9 mouse cellular contexts compared by ENCODE assay signal in genomic region chr8:11450184-11451113, GRCm38 (mm10). TPM values are rescaled to one million over a fixed set of nuclear protein-coding genes. Genes with fewer than 3 reads are reported as not detected.
DNase-seq lines count a peak whose midpoint lies in the region; TF ChIP-seq lines count a peak whose summit lies in the region.
"Had no signal": no experiment of that assay in that cellular context is flagged by ENCODE, and none has a peak within 500 bp of the region (broad histone marks: within the 10 kb centered on the region; RNA-seq: fewer than 3 reads in every experiment).

No protein-coding gene starts in this region.

- peak in 1 of 2 experiments; percentile 44 for DNase-seq in layer of hippocampus, adult 2 months (ENCODE audit: low spot score in 2 of 2)
- DNase-seq in layer of hippocampus, adult 9-10 months (ENCODE audit: low spot score): no peak
- peak; percentile 68 for DNase-seq in CH12.LX (ENCODE audit: extremely low read depth)
- peak; percentile 37 for DNase-seq in hindbrain, embryonic 10.5 days (ENCODE audit: low spot score)
- DNase-seq in layer of hippocampus, postnatal 14 days (ENCODE audit: low spot score in 2 of 2): peak; percentile 27 to 42
- no peak for DNase-seq in gastrocnemius, postnatal 36 days

- TF ChIP-seq POLR2A in CH12.LX (IDR thresholded peaks at IDR 0.05; ENCODE audit: low read depth, low read length): no peak
- TF ChIP-seq POLR2A in cortical plate, adult 2 months (IDR thresholded peaks at IDR 0.05; ENCODE audit: extremely low read depth, insufficient read depth, low read length): no peak
- no peak for TF ChIP-seq POLR2A in small intestine, adult 2 months (IDR thresholded peaks at IDR 0.05; ENCODE audit: low read depth, low read length)

- in situ Hi-C loops in CH12.LX (cut with MboI; ENCODE audit: low pct_ligation_motif_present, low pct_unique_long_range_greater_than_20kb, low sequenced_read_pairs): loop anchor here (5.0 to 10.0 kb wide), 2 partner anchors 37 to 164 kb away; no protein-coding TSS in a partner anchor

- H3K9ac ChIP-seq in CH12.LX (ENCODE audit: insufficient read depth, low read depth): no peak overlapping the region
- H3K9ac ChIP-seq: limb, embryonic 13.5 days had no signal

- peak; percentile 84 for TF ChIP-seq CTCF in layer of hippocampus, adult 2 months (conservative IDR thresholded peaks at IDR 0.05)
- TF ChIP-seq CTCF in CH12.LX (conservative IDR thresholded peaks at IDR 0.05 in 1 of 2, IDR thresholded peaks at IDR 0.05 in 1 of 2; ENCODE audit: low read depth in 2 of 2, low read length in 2 of 2): peak in 1 of 2 experiments; percentile 97; a peak in 2 of 4 replicates
- peak; percentile 71 for TF ChIP-seq CTCF in cortical plate, adult 2 months (IDR thresholded peaks at IDR 0.05; ENCODE audit: extremely low read depth, insufficient read depth, low read length)
- peak; percentile 58; the same call in 1 of the 2 replicates for TF ChIP-seq CTCF in small intestine, adult 2 months (IDR thresholded peaks at IDR 0.05; ENCODE audit: extremely low read depth, insufficient read length, insufficient replicate concordance, low read depth, low read length)

- peak; percentile 99 for TF ChIP-seq RAD21 in CH12.LX (IDR thresholded peaks at IDR 0.05; ENCODE audit: low read depth, low read length)

- TF ChIP-seq EP300 in CH12.LX (IDR thresholded peaks at IDR 0.05; ENCODE audit: low read length): no peak

- WGBS in hindbrain, embryonic 10.5 days: 36% methylated on average over 8 of the region's 8 CpGs
- WGBS in small intestine, adult 2 months: 25% methylated on average over 8 of the region's 8 CpGs

- no peak overlapping the region for H3K4me2 ChIP-seq in CH12.LX (ENCODE audit: insufficient read depth, low read depth, poor library complexity, severe bottlenecking)
- H3K4me2 ChIP-seq: limb, embryonic 13.5 days had no signal

- no peaks in the 10 kb centered on the region for H3K79me2 ChIP-seq in CH12.LX (replicated peaks; ENCODE audit: control insufficient read depth, extremely low read depth, insufficient read depth, poor library complexity, severe bottlenecking)

- H3K27ac ChIP-seq in layer of hippocampus, adult 2 months: no peak overlapping the region
- no peak overlapping the region for H3K27ac ChIP-seq in CH12.LX (ENCODE audit: insufficient read depth, low read depth)
- no peak overlapping the region for H3K27ac ChIP-seq in cortical plate, adult 2 months (ENCODE audit: insufficient read depth, low read length)
- peak overlapping the region; percentile 53; the same call in 1 of the 2 replicates for H3K27ac ChIP-seq in hindbrain, embryonic 10.5 days
- peak overlapping the region; percentile 42 for H3K27ac ChIP-seq in small intestine, adult 2 months (ENCODE audit: insufficient read depth, low read depth, low read length)
- H3K27ac ChIP-seq: limb, embryonic 13.5 days had no signal

- intact Hi-C loops in gastrocnemius, postnatal 36 days (cut with DNase I): loop anchor here (2.0 kb wide), 1 partner anchor 34 kb away; no protein-coding TSS in a partner anchor

- peaks cover 7 to 15% of the 10 kb centered on the region in 2 experiments for H3K36me3 ChIP-seq in CH12.LX (replicated peaks in 1 of 2; ENCODE audit: control insufficient read depth in 1 of 2, insufficient read depth in 1 of 2, low read length in 1 of 2)
- H3K36me3 ChIP-seq in hindbrain, embryonic 10.5 days: peaks cover 22% of the 10 kb centered on the region
- H3K36me3 ChIP-seq in small intestine, adult 2 months (ENCODE audit: control insufficient read depth, insufficient read depth, low read length): peaks cover 3% of the 10 kb centered on the region

- peaks cover 32 to 38% of the 10 kb centered on the region in 2 experiments for H3K4me1 ChIP-seq in CH12.LX (ENCODE audit: control insufficient read depth in 1 of 2, insufficient read depth in 2 of 2)
- peaks cover 6% of the 10 kb centered on the region for H3K4me1 ChIP-seq in cortical plate, adult 2 months (ENCODE audit: control insufficient read depth, insufficient read depth, low read length)
- peaks cover 37% of the 10 kb centered on the region for H3K4me1 ChIP-seq in hindbrain, embryonic 10.5 days (replicated peaks)
- peaks cover 5% of the 10 kb centered on the region for H3K4me1 ChIP-seq in small intestine, adult 2 months (ENCODE audit: control insufficient read depth, insufficient read depth, insufficient read length, low read length)

- H3K27me3 ChIP-seq in CH12.LX (replicated peaks): no peaks in the 10 kb centered on the region
- H3K27me3 ChIP-seq in hindbrain, embryonic 10.5 days (ENCODE audit: insufficient read depth, poor library complexity, severe bottlenecking): peaks cover 19% of the 10 kb centered on the region
- H3K27me3 ChIP-seq in small intestine, adult 2 months (ENCODE audit: control insufficient read depth, insufficient read depth, low read length): no peaks in the 10 kb centered on the region
- H3K27me3 ChIP-seq: limb, embryonic 13.5 days had no signal

- H3K4me3 ChIP-seq in layer of hippocampus, adult 2 months: no peak overlapping the region
- no peak overlapping the region for H3K4me3 ChIP-seq in CH12.LX (replicated peaks in 1 of 3; ENCODE audit: low read depth in 2 of 3, low read length in 2 of 3, poor library complexity in 1 of 3)
- no peak overlapping the region for H3K4me3 ChIP-seq in cortical plate, adult 2 months (ENCODE audit: insufficient read depth, low read length)
- no peak overlapping the region for H3K4me3 ChIP-seq in hindbrain, embryonic 10.5 days
- H3K4me3 ChIP-seq in small intestine, adult 2 months (ENCODE audit: low read depth, low read length): no peak overlapping the region
- H3K4me3 ChIP-seq: limb, embryonic 13.5 days had no signal

- dilution Hi-C loops in CH12.LX (cut with MboI; ENCODE audit: extremely low pct_ligation_motif_present, extremely low pct_unique_long_range_greater_than_20kb, low sequenced_read_pairs): no loop called here

- H3K9me3 ChIP-seq in CH12.LX (replicated peaks; ENCODE audit: low read length): no peaks in the 10 kb centered on the region
- H3K9me3 ChIP-seq in hindbrain, embryonic 10.5 days: no peaks in the 10 kb centered on the region
- H3K9me3 ChIP-seq: limb, embryonic 13.5 days had no signal

TF ChIP-seq in CH12.LX, 34 proteins besides CTCF, POLR2A, EP300 and RAD21:
- TF ChIP-seq E2F4 (IDR thresholded peaks at IDR 0.05; ENCODE audit: insufficient replicate concordance, low read depth, low read length) (0 out of 2 replicates have a peak, but pooled peaks have one; percentile 49), ZC3H11A (IDR thresholded peaks at IDR 0.05; ENCODE audit: low read depth, low read length) (peak; percentile 91), MYC (IDR thresholded peaks at IDR 0.05; ENCODE audit: low read depth, low read length) (0 out of 2 replicates have a peak, but pooled peaks have one; percentile 53), JUND (conservative IDR thresholded peaks at IDR 0.05; ENCODE audit: low read depth, low read length) (no peak), NELFE (IDR thresholded peaks at IDR 0.05; ENCODE audit: low read depth, low read length) (peak; percentile 36; the same call in 1 of the 2 replicates), TCF12 (IDR thresholded peaks at IDR 0.05; ENCODE audit: low read depth, low read length) (0 out of 2 replicates have a peak, but pooled peaks have one; percentile 33), SMC3 (IDR thresholded peaks at IDR 0.05; ENCODE audit: low read depth, low read length) (peak; percentile 98), IRF4 (IDR thresholded peaks at IDR 0.05; ENCODE audit: low read depth, low read length) (0 out of 2 replicates have a peak, but pooled peaks have one; percentile 25), MEF2A (IDR thresholded peaks at IDR 0.05; ENCODE audit: borderline replicate concordance, low read depth, low read length) (no peak), ZNF384 (IDR thresholded peaks at IDR 0.05; ENCODE audit: low read depth, low read length) (no peak)

RNA-seq across cellular contexts. Expression of gene Rab20, which starts 28.1 kb away (rescaled TPM):
- total RNA-seq in layer of hippocampus, adult 2 months (2021): not detected
- total RNA-seq in CH12.LX (2012; rRNA removed): 18.2 and 23.2 TPM in 2 replicates
- total RNA-seq in CH12.LX (2014; rRNA removed): 19.0 and 22.8 TPM in 2 replicates
- polyA plus RNA-seq in CH12.LX (2012; ENCODE audit: insufficient read length, low read depth): 12.8 and 17.2 TPM in 2 replicates
- polyA plus RNA-seq in cortical plate, adult 2 months (2012; rRNA removed): 0.98 and 1.2 TPM in 2 replicates
- 1.0 and 1.9 TPM in 2 replicates for polyA plus RNA-seq in hindbrain, embryonic 10.5 days (2016; fragmentation: Nextera tagmentation; extraction: Ambion mirVana)
- under 1 TPM; 0.74 to 0.94 TPM for total RNA-seq in layer of hippocampus, postnatal 14 days (2021)
- polyA plus RNA-seq in small intestine, adult 2 months (2012; rRNA removed): 18.6 and 43.3 TPM in 2 replicates
- total RNA-seq in gastrocnemius, postnatal 36 days (2021): 1 to 10 TPM; 1.2 to 1.9 TPM

RNA-seq across cellular contexts. Expression of gene Naxd, which starts 46.9 kb away (rescaled TPM):
- 10 to 100 TPM; 62.7 to 69.0 TPM for total RNA-seq in layer of hippocampus, adult 2 months (2021)
- total RNA-seq in CH12.LX (2012; rRNA removed) (57.1 and 59.8 TPM in 2 replicates), CH12.LX (2014; rRNA removed) (39.7 and 40.4 TPM in 2 replicates)
- 50.1 and 52.8 TPM in 2 replicates for polyA plus RNA-seq in CH12.LX (2012; ENCODE audit: insufficient read length, low read depth)
- 96.5 and 98.5 TPM in 2 replicates for polyA plus RNA-seq in cortical plate, adult 2 months (2012; rRNA removed)
- 110 and 127 TPM in 2 replicates for polyA plus RNA-seq in hindbrain, embryonic 10.5 days (2016; fragmentation: Nextera tagmentation; extraction: Ambion mirVana)
- 10 to 100 TPM; 55.5 to 58.7 TPM for total RNA-seq in layer of hippocampus, postnatal 14 days (2021)
- 64.9 and 81.1 TPM in 2 replicates for polyA plus RNA-seq in small intestine, adult 2 months (2012; rRNA removed)
- total RNA-seq in gastrocnemius, postnatal 36 days (2021): 10 to 100 TPM; 25.2 to 27.7 TPM

Comparison
In these comparisons a context has a peak if more than half of its experiments do, and no peak if none do; other contexts are left out.
1. DNase-seq: peak in CH12.LX (single experiment), hindbrain, embryonic 10.5 days (single experiment) and layer of hippocampus, postnatal 14 days (2 of 2); none in layer of hippocampus, adult 9-10 months (single experiment) and gastrocnemius, postnatal 36 days (0 of 2).
2. H3K27ac ChIP-seq: peak in hindbrain, embryonic 10.5 days (single experiment) and small intestine, adult 2 months (single experiment); none in layer of hippocampus, adult 2 months (single experiment), CH12.LX (single experiment) and cortical plate, adult 2 months (single experiment).
3. RNA of gene Rab20, which starts 28.1 kb away (total RNA-seq): 18.2 to 23.2 TPM in CH12.LX; 1.2 to 1.9 TPM in gastrocnemius, postnatal 36 days, 0.74 to 0.94 TPM in layer of hippocampus, postnatal 14 days and not detected in layer of hippocampus, adult 2 months; every median in the first group is over 4 times any median in the second.